Mouse (Mus musculus) bone marrow macrophage, adult 2 months (primary cell): ENCODE measurements at regions not wholly inside any gene's neighbourhood (a gene's known extent, or its start where the extent isn't known, plus 50 kb on each side); places are given as distances from the start of the nearest gene placed in this dataset.

Experiments
- H3K27ac ChIP-seq: 2 replicates; pipeline ENCODE4 v1.5.1; 2012; ENCODE audit warnings: low read depth, low read length; ENCODE audit not compliant: insufficient read depth
- H3K4me1 ChIP-seq: 2 replicates; pipeline ENCODE4 v1.6.1; 2012; ENCODE audit warnings: low read length; ENCODE audit not compliant: control insufficient read depth, insufficient read depth
- H3K4me3 ChIP-seq: 2 replicates; pipeline ENCODE4 v1.5.1; 2012; ENCODE audit warnings: mild to moderate bottlenecking, low read length, moderate library complexity; ENCODE audit not compliant: insufficient read depth
- CTCF ChIP-seq: IDR thresholded peaks from 2 replicates; pipeline ENCODE4 v1.5.1; 2012; ENCODE audit warnings: low read depth, mild to moderate bottlenecking, low read length, moderate library complexity
- POLR2A ChIP-seq: IDR thresholded peaks from 2 replicates; pipeline ENCODE4 v1.6.1; 2012; ENCODE audit warnings: mild to moderate bottlenecking, low read depth, low read length, borderline replicate concordance

- no peak overlapping the region for H3K4me3 ChIP-seq
- no peak overlapping the region for H3K27ac ChIP-seq
- no peak for TF ChIP-seq POLR2A
- TF ChIP-seq CTCF, result no peak
- no peaks in the 10 kb centered on the region; the same call in 1 of the 2 replicates for H3K4me1 ChIP-seq
Observed at GRCm38 (mm10) chr14:60486278-60486935, 113.3 kb downstream of the Amer2 start.

GRCm38 (mm10) chr14:60489111-60489510 is 116.1 kb downstream of the Amer2 start:
- no peak overlapping the region for H3K27ac ChIP-seq
- TF ChIP-seq POLR2A (no peak), CTCF (no peak)
- no peak overlapping the region for H3K4me3 ChIP-seq
- no peaks in the 10 kb centered on the region; the same call in 1 of the 2 replicates for H3K4me1 ChIP-seq

- H3K4me3 ChIP-seq, result no peak overlapping the region
- no peaks in the 10 kb centered on the region; the same call in 1 of the 2 replicates for H3K4me1 ChIP-seq
- H3K27ac ChIP-seq, result no peak overlapping the region
- no peak for TF ChIP-seq POLR2A
- no peak for TF ChIP-seq CTCF
Observed at GRCm38 (mm10) chr14:60490886-60491285, 117.8 kb downstream of the Amer2 start.

GRCm38 (mm10) chr14:60495441-60495840 is 122.4 kb downstream of the Amer2 start:
- no peaks in the 10 kb centered on the region for H3K4me1 ChIP-seq
- no peak overlapping the region for H3K4me3 ChIP-seq
- H3K27ac ChIP-seq, result no peak overlapping the region
- TF ChIP-seq CTCF, result no peak
- TF ChIP-seq POLR2A, result no peak

- Histone ChIP-seq H3K27ac (no peak overlapping the region), H3K4me3 (no peak overlapping the region), H3K4me1 (no peaks in the 10 kb centered on the region)
- TF ChIP-seq CTCF (no peak), POLR2A (no peak)
Observed at GRCm38 (mm10) chr14:60502552-60502951, 129.5 kb downstream of the Amer2 start.

GRCm38 (mm10) chr14:60505066-60505465 is 128.7 kb upstream of the Spata13 start:
- TF ChIP-seq POLR2A (no peak), CTCF (no peak)
- Histone ChIP-seq H3K4me3 (no peak overlapping the region), H3K27ac (no peak overlapping the region), H3K4me1 (no peaks in the 10 kb centered on the region)

- no peak overlapping the region for H3K4me3 ChIP-seq
- H3K27ac ChIP-seq, result no peak overlapping the region
- H3K4me1 ChIP-seq, result no peaks in the 10 kb centered on the region
- TF ChIP-seq POLR2A, result no peak
- TF ChIP-seq CTCF, result no peak
Observed at GRCm38 (mm10) chr14:60506296-60506695, 127.5 kb upstream of the Spata13 start.

- Histone ChIP-seq H3K4me1 (no peaks in the 10 kb centered on the region), H3K27ac (no peak overlapping the region), H3K4me3 (no peak overlapping the region)
- no peak for TF ChIP-seq POLR2A
- TF ChIP-seq CTCF, result no peak
Observed at GRCm38 (mm10) chr14:60513560-60513959, 120.2 kb upstream of the Spata13 start.

GRCm38 (mm10) chr14:60515094-60515786 is 118.6 kb upstream of the Spata13 start:
- no peaks in the 10 kb centered on the region for H3K4me1 ChIP-seq
- no peak overlapping the region for H3K4me3 ChIP-seq
- no peak overlapping the region for H3K27ac ChIP-seq
- TF ChIP-seq CTCF (no peak), POLR2A (no peak)

- Histone ChIP-seq H3K4me3 (no peak overlapping the region), H3K4me1 (no peaks in the 10 kb centered on the region), H3K27ac (no peak overlapping the region)
- TF ChIP-seq CTCF (no peak), POLR2A (no peak)
Observed at GRCm38 (mm10) chr14:60517891-60518290, 115.9 kb upstream of the Spata13 start.

GRCm38 (mm10) chr14:60523010-60523409 is 110.8 kb upstream of the Spata13 start:
- Histone ChIP-seq H3K4me3 (no peak overlapping the region), H3K4me1 (peaks cover 12% of the 10 kb centered on the region), H3K27ac (no peak overlapping the region)
- TF ChIP-seq POLR2A (no peak), CTCF (no peak)
